Mouse (Mus musculus) inflammation-experienced regulatory T-cells, adult 6 months (primary cell): ENCODE measurements around the gene Fam19a1. TPM values are rescaled to one million over a fixed set of nuclear protein-coding genes. Genes with fewer than 3 reads are reported as not detected.

Experiments
- ATAC-seq: one replicate; pipeline ENCODE4 v1.8.0; 2017
- polyA plus RNA-seq, 3 experiments: library from polyadenylated mRNA; unstranded; fragments of 100-300 nt; shearing (Covaris generic); gene quantifications; one replicate each; pipeline ENCODE4 v1.2.1; 2017

The Fam19a1 gene
- polyA plus RNA-seq, 3 experiments from 2014 or later, result not detected

DNA sequence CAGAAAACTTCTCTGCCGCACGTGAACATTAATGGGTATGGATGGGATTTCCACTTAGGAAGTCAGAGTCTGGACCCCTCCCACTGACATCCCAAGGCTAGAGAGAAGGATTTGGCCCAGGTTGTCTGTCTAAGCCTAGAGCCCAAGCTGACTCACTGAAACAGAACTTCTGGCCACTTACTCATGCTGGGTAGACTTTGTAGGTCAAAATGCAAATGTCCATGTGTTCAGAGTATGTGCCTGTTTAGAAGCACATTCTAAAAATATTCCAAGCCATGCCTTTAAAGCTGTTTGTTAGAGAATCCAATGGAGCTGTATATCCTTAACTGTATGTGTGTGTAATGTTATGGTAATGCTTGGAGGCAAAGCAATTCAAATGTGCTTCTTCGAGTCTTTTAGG lies 145.7 kb downstream of the Fam19a1 start:
- no peak for ATAC-seq

- ATAC-seq, result no peak
Measured at GRCm38 (mm10) chr6:96266456-96266855, 153.5 kb downstream of the Fam19a1 start.

DNA sequence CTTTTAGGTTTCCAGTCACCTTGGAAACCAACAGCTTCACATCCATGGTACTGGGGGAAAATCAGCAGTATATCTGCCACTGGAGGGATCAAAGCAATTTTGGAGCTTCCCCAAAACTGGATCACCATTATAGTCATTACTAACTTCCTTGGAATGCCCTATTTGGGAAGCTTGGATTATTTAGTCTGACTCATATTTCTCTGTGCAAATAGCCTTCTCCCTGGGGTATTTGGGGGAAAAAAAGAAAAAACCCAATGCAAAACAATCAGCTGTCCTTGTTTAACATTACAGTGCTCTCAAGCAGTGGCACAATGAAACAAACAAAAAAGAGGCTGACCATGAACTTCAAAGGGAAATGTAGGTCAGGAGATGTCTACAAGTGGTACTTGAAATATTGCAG lies 155.8 kb downstream of the Fam19a1 start:
- ATAC-seq, result no peak

GRCm38 (mm10) chr6:96270436-96270835 lies 157.5 kb downstream of the Fam19a1 start:
- ATAC-seq, result no peak

- no peak for ATAC-seq
Measured at GRCm38 (mm10) chr6:96283731-96284130, 170.8 kb downstream of the Fam19a1 start.

DNA sequence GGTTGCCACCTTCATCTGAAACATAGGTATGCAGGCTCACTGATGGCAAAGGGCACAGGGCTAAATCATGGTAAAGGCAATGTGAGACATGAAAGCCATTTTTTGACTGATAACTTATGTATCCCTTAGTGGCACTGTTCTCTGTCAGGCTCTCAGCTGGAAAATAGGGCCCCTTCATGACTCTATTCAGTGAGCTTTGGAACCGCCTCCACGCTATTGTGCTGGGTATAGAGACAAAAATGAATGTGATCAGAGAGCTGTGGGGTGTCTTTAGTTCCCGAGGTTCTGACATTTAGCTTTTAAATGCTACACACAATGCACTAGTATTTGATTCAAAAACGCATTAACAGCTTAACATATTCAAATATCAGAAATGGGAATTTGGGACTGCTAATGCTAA lies 171.6 kb downstream of the Fam19a1 start:
- ATAC-seq, result no peak

GRCm38 (mm10) chr6:96286276-96286675 lies 173.3 kb downstream of the Fam19a1 start:
- no peak for ATAC-seq

DNA sequence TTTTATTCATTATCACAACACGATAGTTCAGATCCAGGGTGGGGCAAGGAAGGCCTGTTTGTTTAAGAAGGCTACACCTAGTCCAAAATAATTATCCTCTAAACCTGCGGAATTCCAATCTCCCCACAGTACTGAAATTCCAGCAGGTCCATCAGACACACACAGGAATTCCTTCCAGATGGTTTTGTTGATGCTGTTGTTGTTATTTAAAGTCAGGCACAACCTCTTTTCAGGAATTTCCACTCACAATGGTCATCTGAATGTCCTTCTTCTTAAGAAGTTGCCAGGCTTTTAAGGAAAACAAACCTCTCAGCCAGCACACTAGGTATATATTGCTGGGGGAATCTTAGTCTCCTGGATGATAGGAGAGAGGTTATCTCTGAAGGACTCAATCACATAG lies 174.4 kb downstream of the Fam19a1 start:
- ATAC-seq, result no peak

DNA sequence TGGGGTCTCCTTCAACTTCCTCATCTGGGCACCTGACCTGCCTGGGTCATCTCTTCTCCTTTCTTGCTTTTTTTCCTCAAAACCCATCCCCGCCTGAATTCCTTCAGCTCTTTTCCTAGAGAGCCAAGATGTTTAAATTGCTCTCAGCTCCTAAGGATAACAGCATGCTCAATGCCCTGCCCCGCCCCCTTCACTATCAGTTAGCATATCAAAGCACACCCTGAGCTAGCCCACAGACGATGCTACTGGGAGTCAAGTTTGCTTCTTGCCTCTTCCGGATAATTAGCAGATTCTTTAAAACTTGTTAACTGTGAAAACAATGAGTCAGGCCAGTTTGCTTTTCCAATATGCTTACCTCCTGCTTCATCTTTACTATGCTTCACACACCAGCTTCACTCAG lies 176.7 kb downstream of the Fam19a1 start:
- no peak for ATAC-seq

- ATAC-seq, result no peak
Measured at GRCm38 (mm10) chr6:96347491-96347890, 234.5 kb downstream of the Fam19a1 start.

- ATAC-seq, result no peak
Measured at GRCm38 (mm10) chr6:96349446-96350025, 236.6 kb downstream of the Fam19a1 start.

DNA sequence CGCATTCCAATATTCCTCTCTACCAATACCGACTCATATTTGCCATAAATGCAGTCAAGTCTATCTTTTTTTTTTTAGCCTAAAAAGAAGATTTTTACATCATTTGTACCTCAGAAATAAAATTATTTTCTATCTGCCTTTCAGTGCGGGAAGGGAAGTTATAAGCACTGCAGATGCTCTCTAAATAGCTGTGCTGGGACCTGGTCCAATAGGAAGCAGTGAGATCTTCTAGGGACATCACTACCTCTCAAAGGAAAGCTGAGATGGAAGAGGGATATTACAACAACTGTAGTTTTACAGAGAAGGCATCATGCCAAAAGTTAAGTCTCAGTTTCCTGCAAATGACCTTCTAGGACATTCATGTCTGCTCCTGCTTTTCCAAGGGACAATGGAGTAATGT lies 256.6 kb downstream of the Fam19a1 start:
- ATAC-seq, result no peak

DNA sequence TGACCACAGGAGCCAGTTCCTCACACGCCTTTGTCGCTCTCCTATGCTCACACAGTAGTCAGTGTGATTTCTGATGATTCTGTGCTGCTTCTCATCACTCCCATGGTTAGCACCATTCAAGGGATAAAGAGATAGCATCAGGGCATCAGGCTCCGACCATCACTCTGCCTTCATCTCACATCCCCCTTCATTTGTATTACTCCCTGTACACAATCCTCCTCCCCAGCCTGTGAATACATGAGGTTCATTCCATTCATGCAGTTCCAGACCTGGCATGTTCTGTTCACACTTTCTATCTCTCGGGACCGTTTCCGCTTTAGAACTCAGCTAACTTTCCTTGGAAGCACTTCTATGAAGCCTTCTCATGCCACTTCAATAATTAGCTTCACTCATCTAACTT lies 259.9 kb downstream of the Fam19a1 start:
- no peak for ATAC-seq

DNA sequence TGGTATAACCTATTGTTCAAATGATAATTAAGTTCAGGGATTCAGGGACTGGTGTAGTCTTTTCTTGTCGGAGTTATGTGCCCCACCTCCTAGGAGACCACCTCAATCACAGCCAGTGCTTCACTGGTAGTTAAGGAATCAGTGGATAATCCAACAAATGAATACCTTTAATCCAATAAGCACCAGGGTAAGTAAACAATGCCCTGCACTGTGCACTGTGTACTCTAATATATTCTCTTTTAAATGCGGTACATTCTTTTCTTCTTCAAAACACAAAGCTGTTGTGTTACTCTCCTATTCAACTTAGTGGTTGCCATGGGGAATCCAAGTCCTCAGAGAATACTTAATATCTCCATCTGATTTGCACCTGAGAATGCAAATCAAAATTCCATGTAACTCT lies 260.3 kb downstream of the Fam19a1 start:
- ATAC-seq, result no peak

DNA sequence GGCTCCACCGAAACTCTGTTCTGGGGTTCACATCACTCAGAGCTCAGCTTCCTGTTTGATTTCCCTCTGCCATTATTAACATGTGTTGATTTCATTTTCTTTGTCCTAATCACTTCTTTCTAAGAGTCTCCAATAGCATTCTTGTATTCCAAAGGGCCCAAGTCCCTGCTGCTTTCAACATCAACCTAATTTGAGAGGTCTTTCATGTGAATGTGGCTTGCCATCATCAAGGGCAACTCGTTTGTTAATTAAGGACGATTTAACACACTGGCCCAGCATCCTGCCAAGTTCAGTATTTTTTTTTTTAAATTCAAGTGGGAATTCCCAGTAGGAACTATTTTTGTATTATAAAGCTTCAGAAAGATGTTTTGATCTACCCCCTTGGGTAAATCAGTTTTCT lies 263.8 kb downstream of the Fam19a1 start:
- no peak for ATAC-seq

DNA sequence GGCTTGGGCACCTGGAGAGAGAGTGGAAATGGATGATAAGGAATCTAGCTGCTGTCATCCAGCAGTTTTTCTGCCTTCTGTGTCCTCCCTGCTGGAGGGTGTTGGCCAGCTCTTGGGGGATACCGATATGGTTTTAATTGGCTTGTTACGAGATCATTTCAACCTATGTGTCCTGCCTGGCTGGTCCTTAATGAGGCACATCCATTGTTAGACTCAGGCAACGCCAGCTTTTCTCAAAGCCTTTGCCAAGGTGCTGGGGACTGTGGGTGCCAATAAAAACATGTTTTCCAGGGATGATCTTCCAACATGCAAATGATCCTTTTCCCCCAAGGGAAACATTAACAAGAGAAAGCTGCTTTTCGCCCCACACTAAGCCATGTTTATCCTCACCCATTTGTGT lies 266.3 kb downstream of the Fam19a1 start:
- ATAC-seq, result no peak

GRCm38 (mm10) chr6:96384441-96384840 lies 271.5 kb downstream of the Fam19a1 start:
- no peak for ATAC-seq

GRCm38 (mm10) chr6:96418866-96419265 lies 305.9 kb downstream of the Fam19a1 start:
- no peak for ATAC-seq

- no peak for ATAC-seq
Measured at GRCm38 (mm10) chr6:96419704-96420382, 306.9 kb downstream of the Fam19a1 start.

DNA sequence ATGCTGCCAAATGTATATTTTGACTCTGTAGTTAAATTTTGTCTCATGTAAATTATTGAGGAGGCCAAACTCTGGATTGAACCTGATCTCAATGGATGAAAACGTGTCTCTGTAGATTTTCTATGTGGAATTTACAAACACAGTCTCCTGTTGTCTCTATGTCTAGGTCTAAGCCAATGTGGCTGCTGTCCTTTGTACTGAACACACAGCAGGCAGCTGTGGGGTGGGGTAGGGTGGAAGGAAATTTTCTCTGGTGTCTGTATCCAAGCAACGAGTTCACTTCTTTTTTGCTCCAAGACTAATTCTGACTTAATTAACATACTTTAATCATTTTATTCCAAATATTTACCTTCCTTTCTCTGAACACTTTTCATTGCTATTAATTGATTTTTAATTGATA lies 307.6 kb downstream of the Fam19a1 start:
- no peak for ATAC-seq

- ATAC-seq, result no peak
Measured at GRCm38 (mm10) chr6:96429390-96429789, 316.4 kb downstream of the Fam19a1 start.

- ATAC-seq, result no peak
Measured at GRCm38 (mm10) chr6:96432397-96432796, 319.4 kb downstream of the Fam19a1 start.

DNA sequence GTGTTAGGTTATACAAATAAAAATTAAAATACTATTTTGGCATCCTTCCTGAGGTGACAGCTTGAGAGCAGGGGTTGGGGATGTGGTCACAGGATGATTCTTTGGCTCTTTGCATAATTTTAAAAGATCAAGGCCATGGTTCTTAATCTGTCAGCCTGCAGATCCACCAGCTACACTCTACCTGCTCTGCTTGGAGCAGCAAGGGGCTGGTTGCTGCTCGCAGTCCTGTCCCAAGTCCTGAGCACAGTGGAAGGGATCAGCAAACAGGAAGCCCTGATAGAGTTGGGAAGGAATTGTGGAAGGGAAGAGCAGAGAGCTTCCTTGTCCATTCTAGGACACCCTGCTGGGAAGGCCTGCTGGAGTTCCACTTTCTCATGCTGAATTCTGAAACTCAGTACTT lies 320.9 kb downstream of the Fam19a1 start:
- no peak for ATAC-seq

DNA sequence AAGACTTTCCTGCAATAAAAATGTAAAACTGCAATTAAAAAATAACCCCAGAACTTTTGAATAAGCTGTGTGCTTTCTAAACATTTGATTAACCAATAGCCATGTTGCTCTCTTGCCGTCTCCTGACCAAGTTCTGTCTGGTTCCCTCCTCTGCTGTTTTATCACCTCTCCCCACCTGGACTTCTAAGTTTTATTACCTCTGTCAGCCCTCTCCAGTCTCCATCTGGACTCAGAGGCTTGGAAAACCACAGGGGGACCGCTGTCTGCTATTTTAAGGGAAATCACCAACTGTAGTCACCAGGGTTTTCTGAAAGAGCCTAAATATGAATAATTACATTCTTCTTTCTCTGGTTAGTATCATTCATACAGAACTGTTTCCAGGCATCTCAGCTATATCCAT lies 322.6 kb downstream of the Fam19a1 start:
- ATAC-seq, result no peak

DNA sequence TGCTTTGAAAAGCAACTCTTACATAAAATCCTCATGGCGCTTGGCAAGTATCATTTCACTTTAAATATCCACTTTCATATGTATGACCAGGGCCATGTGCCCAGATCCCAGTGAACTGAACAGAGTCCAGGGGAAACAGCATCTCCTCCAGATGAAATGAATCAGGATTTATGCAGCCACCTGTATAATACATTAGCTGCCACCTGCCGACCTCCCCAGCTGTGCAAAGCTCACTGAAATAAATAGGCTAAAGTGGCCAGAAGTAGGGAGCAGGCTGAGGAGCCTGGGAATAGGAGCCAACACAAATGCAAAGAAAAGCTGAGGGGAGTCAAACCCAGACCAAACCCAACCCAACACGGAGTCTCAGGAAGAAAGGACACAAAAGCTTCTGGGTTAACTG lies 324.9 kb downstream of the Fam19a1 start:
- ATAC-seq, result no peak
